Mouse (Mus musculus) T-helper 2 cell (primary cell): ENCODE measurements around the gene Nsa2.

Source experiments
- in situ Hi-C: fragments of 300-600 bp; cut with MboI, MseI; formaldehyde crosslinking; loops from one replicate; pipeline ENCODE4 v1.15.1; 2025; ENCODE audit warnings: high pct_unique_total_duplicates

The Nsa2 gene

DNA sequence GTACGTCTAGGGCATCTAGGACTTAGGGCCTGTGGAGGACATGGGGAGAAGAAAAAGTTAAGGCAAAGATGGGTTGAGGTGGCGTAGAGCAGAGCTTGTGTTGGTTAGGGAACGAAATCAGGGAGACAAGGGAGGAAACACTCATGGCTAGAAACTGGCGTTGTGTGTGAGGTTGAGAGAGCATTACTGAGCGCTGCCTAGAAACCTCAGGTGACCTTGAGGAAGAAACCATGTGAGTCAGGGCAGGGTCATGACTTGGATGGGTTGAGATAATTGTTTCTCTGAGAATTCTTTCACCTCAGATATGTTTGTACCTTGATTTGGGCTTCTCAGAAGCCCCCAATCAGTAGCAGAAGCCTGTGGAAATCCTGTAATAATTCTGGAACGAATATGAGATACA lies 50.3 kb downstream of the Nsa2 start:
- in situ Hi-C loops = no loop called here

DNA sequence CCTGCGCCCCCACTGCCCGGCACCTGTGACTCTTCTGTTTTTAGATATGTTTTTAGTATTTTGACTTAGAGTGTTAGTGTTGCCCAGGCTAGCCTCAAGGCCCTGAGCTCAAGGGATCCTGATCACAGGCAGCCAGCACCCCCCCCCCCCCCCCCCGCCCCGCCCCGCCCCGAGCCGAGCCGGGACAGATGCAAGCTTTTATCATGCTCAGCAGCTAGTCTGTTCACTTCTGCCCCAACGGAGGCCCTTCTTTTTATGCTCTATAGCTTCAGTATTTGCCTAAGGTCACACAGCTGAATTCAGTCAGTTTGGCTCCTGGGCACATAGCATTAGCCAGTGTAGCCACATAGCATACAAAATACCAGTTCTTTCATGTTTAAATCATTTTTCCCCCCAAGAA lies 51.4 kb downstream of the Nsa2 start:
- in situ Hi-C loops = no loop called here

DNA sequence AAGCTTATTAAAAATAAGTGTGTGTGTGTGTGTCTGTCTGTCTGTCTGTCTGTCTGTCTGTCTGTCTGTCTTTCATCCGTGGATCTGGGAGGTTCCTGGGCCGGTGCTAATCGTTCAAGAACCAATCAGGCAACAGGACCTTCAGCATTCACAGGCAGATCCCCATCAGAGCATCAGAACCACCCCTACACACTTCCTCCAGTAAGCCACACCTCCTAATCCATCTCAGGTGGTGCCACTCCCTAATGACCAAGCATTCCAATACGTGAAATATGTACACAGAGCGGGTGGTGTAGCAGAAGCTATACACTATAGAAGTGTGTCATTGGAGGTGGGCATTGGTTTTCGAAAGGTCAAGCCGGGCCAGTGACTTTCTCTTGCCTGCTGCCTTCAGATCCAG lies 55.3 kb downstream of the Nsa2 start:
- in situ Hi-C loops = no loop called here

DNA sequence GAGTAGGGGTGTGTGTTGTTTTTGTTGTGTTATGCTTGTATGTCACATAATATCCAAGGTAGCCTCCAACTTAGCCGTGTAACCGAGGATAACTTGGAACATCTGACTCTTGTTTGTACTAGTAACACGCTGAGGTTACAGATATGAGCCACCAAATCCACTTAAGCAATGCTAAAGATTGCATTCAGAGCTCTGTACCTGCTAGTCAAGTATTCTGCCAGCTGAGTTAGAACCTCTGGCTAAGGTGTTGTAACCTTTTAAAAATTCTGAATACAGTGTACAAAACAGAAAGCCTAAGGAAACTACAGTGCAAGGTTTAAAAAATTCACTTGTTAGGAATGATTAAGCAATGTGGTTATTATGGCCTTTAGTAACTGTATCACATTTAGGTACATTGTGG lies 57.1 kb downstream of the Nsa2 start:
- in situ Hi-C loops = no loop called here

DNA sequence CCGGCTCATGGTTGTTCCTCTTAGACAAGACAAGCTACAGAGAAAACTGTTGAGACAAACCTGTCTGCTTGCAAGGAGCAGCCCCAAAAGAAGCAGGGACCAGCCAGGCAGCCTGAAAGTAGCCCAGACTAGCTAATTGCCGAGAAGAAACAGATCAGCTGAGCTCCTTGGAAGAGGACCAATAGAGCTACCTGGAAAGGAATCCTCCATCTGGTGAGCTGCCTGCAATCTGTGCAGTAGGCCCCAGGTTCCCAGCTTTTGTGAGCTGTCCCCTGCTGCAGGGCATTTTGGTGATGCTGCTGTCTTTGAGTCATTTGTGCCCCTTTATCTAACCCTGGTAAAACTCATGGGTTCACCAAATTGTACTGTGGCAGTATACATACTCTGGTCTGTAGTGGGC lies 57.5 kb downstream of the Nsa2 start:
- in situ Hi-C loops = no loop called here
